Mouse (Mus musculus): ENCODE measurements around the gene Hdac7.

Hdac7 gene

GRCm38 (mm10) chr15:97770280-97770679 lies 74.0 kb downstream of the Hdac7 start:
- no peak for DNase-seq (ENCODE audit: low read depth in 2 of 2, low spot score in 2 of 2)

- DNase-seq (ENCODE audit: low read depth in 2 of 2, low spot score in 2 of 2): no peak
Observed at GRCm38 (mm10) chr15:97768192-97768591, 76.1 kb downstream of the Hdac7 start.

GRCm38 (mm10) chr15:97767280-97768186 lies 76.8 kb downstream of the Hdac7 start, which contains the start of gene Rapgef3:
Gene Rapgef3, minus strand, starts transcription at chr15:97767972.
- DNase-seq (ENCODE audit: low read depth in 2 of 2, low spot score in 2 of 2): peak; percentile 63 to 71

- DNase-seq (ENCODE audit: low read depth in 2 of 2, low spot score in 2 of 2): no peak
Observed at GRCm38 (mm10) chr15:97766594-97767279, 77.6 kb downstream of the Hdac7 start.

DNA sequence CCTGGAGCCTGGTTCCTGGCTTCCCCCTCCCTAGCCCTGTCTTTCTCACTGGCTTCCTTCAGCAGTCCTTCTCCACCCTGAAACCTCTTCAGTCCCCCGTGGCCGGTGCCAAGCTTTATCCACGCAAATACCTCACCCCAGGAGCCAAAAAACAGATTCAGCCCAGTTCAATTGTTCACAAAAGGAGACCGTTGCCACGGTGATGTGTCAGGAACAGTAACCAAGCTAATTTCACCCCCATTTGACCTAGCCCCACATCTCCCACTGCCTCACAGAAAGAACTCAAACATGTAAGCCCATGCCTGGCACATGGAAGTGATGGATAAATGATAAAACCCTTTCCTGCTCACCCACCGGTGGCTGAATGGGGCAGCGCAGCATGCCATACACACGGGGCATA lies 78.1 kb downstream of the Hdac7 start:
- DNase-seq (ENCODE audit: low read depth in 2 of 2, low spot score in 2 of 2): no peak

DNA sequence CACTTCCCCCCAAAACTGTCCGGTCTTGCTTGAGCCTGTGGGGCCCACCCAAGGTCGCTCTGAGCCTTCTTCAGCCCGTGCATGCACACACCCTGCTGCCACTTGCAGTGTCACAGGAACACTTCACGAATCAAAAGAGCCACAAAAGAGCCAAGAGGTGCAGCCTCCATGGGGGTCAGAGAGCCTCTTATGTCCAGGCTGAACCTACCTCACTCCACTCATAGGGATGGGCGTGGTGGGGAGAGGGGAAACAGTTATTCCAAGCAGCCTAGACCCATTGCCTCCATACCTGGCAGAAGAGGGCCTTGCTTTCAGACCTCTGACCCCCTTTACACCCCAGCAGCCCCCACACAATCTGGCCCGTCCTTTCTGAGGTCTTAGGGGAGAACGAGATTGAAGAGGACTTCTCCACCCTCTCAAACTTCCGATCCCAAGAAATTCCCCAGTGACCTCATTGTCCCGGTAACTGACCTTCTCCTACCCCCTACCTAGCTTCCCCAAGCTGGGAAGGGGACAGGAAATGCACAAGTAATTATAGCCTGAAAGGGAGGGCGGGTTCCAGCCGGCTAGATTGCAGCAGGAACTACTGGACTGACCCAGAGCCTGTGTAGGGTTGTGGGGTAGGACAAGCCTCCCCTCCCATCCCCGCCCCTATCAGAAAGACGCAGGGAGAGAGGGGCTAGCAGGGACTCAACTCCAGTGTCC lies 79.1 kb downstream of the Hdac7 start:
- no peak for DNase-seq (ENCODE audit: low read depth in 2 of 2, low spot score in 2 of 2)

- no peak for DNase-seq (ENCODE audit: low read depth in 2 of 2, low spot score in 2 of 2)
Observed at GRCm38 (mm10) chr15:97764532-97764931, 79.8 kb downstream of the Hdac7 start.

DNA sequence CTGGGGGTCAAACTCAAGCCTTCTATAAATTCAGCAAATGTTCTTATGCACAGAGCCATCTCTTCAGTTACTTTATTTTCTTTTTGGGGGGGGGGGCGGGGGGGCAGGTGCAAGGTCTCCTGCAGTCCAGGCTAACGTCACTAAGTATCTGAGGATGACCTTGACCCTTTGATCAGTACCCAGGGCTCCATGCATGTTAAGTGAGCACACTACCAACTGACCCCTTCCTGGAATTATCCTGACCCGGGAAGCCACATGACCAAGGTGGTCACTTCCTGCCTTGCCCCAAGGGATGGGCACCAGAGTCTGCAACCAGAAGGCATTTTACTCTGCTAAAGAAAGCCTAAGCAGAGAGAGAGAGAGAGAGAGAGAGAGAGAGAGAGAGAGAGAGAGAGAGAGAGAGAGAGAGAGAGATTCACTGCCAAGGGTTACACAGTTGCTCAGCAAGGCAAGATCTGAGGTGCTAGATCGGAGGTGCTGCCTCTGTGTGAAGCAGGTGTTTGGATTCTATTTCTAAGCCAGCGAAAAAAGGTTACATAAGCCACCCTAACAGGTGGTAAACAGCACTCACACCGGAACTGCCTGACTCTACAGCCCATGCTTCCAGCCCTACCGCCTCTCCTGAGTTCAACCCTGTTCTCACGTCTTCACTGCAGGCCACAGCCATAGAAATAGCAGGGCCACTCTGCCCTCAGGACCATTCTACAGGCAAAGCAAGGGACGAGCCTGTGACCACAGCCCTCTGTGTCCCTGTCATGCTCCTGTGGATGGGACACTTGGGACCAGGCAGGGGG lies 80.8 kb downstream of the Hdac7 start:
- DNase-seq (ENCODE audit: low read depth in 2 of 2, low spot score in 2 of 2): no peak

DNA sequence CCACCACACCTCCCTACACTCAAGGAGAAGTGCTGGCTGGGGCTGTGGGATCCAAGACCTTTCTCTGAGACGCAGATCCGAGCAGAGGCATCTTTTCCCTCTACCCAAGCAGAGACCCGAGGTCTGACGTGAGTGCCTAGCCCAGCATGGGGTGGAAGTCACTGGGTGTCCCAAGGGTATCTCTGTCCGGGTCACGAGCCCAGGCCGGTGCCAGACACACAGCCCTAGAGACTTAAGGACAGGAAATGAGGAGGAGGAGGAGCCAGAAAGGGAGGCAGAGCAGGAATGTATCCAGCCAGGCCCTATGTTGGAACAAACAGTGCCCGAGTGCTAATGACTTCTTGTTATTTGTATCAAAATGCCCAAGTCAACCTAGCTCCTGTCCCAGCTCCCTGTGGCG lies 81.6 kb downstream of the Hdac7 start:
- DNase-seq (ENCODE audit: low read depth in 2 of 2, low spot score in 2 of 2): no peak

DNA sequence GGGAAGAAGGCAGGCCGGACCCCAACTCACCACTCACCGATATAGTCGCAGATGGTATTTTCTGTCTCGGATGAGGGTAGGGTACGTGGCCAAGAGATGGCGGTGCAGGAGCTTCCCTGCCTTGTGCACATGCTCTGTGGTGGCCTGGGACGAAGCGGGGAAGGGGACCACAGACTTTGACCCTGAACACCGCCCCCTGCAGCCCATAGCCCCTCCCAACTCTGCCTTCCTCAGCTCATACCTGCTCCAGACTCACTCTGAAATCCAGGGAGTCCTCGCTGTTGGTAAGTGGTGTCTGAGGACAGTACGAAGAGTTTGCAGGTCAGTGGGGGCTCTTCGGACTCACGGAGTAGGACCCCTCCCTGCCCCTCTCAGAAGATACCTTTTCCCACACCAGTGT lies 82.9 kb downstream of the Hdac7 start:
- DNase-seq (ENCODE audit: low read depth in 2 of 2, low spot score in 2 of 2): no peak

- DNase-seq (ENCODE audit: low read depth in 2 of 2, low spot score in 2 of 2): no peak
Observed at GRCm38 (mm10) chr15:97760952-97761351, 83.3 kb downstream of the Hdac7 start.

DNA sequence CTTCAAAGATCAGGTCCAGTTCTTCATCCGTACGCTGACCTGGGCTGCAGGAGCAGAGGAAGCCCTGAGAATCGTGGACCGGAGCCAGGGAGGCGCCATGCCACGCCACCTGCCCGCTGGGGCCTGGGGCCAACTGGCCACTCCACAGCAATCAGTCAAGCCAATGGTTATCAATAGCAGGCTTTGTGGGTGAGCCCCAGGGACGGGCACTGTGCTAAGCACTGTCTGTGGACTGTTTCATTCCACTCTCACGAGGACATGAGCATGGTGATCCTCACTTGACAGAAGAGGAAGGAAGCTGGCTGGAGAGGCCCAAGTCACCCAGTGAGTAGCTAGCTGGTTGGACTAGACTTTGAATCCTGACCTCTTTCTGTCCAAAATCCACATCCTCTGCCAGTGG lies 84.3 kb downstream of the Hdac7 start:
- DNase-seq (ENCODE audit: low read depth in 2 of 2, low spot score in 2 of 2): no peak

GRCm38 (mm10) chr15:97755361-97755760 lies 88.9 kb downstream of the Hdac7 start:
- DNase-seq (ENCODE audit: low read depth in 2 of 2, low spot score in 2 of 2): no peak

DNA sequence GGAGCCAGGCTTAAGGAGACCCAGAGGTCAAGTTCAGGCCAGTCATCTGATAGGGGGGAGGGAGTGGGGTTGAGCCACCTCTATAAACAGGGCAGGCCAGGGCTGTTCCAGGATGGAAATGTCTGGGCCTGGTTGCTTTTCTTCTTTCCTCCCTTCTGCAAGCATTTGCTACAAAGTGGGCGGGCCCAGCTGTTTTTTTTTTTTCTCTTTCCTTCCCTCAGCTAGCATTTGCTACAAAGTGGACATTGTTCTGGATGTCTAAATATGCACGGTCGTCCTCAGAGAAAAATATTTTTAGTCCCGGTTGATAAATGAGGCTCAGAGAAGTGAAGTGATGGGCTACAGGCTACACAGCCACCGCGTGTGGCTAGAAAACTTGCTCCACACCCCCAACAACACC lies 89.8 kb downstream of the Hdac7 start:
- no peak for DNase-seq (ENCODE audit: low read depth in 2 of 2, low spot score in 2 of 2)

DNA sequence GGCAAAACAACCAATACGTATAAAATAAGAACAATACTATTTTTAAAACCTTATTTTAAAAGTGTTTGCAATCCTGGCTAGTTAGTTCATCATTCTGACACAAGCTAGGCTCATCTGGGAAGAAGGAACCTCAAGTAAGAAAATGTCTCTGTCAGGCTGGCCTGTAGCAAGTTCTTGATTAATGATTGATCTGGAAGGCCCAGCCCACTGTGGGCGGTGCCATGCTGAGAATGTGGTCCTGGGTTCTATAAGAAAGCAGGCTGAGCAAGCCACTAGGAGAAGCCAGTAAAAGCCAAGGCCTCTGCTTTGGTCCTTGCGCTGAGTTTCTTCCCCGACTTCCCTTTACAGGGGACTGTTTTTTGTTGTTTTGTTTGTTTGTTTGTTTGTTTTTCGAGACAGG lies 91.8 kb downstream of the Hdac7 start:
- DNase-seq (ENCODE audit: low read depth in 2 of 2, low spot score in 2 of 2): no peak

- peak; percentile 23 to 41 for DNase-seq (ENCODE audit: low read depth in 2 of 2, low spot score in 2 of 2)
Observed at GRCm38 (mm10) chr15:97751676-97752075, 92.6 kb downstream of the Hdac7 start.

DNA sequence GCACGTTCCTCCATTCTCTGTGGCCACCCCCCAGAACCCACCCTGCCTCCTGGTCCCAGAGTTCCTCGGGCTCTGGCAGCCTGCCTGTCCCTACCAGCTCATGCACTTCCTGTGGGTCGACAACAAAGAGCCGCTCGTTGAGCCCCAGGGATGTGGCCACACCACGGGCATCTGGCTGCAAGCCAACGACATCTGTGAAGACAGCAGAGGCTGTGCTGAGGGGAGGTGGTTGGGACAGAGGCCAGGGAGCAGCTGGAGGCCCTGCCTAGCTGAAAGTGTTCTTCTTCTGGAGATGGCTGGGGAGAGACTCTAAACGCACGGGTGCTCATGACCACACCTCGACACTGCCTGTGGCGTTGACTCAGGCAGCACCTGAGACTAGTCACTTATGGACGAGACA lies 93.6 kb downstream of the Hdac7 start:
- peak in 1 of 2 experiments; percentile 16 for DNase-seq (ENCODE audit: low read depth in 2 of 2, low spot score in 2 of 2)

- no peak for DNase-seq (ENCODE audit: low read depth in 2 of 2, low spot score in 2 of 2)
Observed at GRCm38 (mm10) chr15:97749841-97750240, 94.5 kb downstream of the Hdac7 start.

DNA sequence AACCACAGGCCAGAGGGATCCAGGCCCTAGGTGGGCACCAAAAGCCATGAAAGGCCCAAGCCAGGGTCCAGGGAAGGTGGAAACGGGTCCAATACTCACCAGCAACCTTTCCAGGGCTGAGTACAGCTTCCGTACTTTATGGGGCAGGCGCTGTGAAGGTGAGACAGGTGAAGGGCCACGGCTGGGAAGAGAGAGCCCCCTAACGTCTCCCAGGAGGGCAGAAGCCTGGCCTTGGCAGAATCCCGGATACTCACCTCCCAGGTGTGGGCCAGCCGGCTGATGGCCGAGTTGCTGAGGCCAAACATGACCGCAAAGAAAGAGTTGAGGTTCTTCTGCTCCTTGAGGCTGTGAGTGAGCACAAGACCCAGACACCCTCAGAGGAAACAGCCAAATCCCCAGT lies 94.9 kb downstream of the Hdac7 start:
- DNase-seq (ENCODE audit: low read depth in 2 of 2, low spot score in 2 of 2): no peak

DNA sequence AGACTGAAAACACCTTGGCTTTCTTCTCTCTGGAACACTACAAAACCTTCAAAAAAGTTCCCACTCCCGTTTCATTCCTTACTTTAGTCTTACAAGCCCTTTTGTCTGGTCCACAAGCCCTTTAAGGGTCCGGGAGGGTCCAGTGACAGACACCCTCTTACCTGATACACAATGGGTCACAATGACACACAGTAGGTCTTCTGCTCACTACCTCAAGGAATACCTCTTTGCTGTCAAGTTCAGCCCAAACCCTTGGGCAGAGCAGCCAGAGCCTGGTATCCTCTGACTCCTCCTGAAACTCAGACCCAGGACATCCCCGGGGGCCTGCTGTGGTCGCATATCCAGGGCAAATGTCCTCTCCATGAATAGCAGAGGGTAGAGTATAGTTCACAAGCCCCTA lies 95.3 kb downstream of the Hdac7 start:
- no peak for DNase-seq (ENCODE audit: low read depth in 2 of 2, low spot score in 2 of 2)

DNA sequence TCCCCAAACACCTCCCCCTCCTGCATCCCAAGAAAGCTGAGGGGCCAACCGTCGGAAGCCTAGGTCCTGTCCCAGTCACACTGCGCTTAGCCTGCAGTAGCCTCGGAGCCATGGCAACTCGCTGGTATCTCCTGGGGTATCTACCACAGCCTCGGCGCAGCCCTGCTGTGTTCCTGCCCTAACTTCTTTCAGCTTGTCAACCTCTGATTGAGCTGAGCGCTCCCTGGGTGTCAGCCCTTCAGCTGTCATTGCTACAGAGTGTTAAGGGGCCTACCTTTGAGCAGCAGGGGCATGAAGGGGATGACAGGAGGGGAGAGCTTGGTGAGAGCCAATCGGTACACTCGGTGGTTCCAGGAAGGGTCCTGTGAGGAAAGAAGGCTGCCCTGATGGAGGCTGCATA lies 96.0 kb downstream of the Hdac7 start:
- DNase-seq (ENCODE audit: low read depth in 2 of 2, low spot score in 2 of 2): no peak
